Comparison of ENCODE assay signal across 8 mouse cellular contexts in genomic region chr7:45720413-45721233, GRCm38 (mm10). TPM values are rescaled to one million over a fixed set of nuclear protein-coding genes. Genes with fewer than 3 reads are reported as not detected.
DNase-seq lines count a peak whose midpoint lies in the region; ATAC-seq and TF ChIP-seq lines count a peak whose summit lies in the region.

Gene Fam83e, plus strand, starts transcription at chr7:45721212.

- H3K9me3 ChIP-seq in forebrain, embryonic 11.5 days (ENCODE audit: control insufficient read depth, low read length): no peaks in the 10 kb centered on the region
- H3K9me3 ChIP-seq in forebrain, embryonic 15.5 days: no peaks in the 10 kb centered on the region
- no peaks in the 10 kb centered on the region for H3K9me3 ChIP-seq in neural tube, embryonic 13.5 days
- H3K9me3 ChIP-seq in neural tube, embryonic 15.5 days (replicated peaks): no peaks in the 10 kb centered on the region
- no peaks in the 10 kb centered on the region for H3K9me3 ChIP-seq in intestine, postnatal 0 days (ENCODE audit: control insufficient read depth)
- H3K9me3 ChIP-seq in stomach, embryonic 14.5 days (ENCODE audit: control insufficient read depth, low read depth, low read length): no peaks in the 10 kb centered on the region

- DNase-seq in forebrain, embryonic 11.5 days (ENCODE audit: low spot score): peak; percentile 54
- DNase-seq in thymus, postnatal 0 days (ENCODE audit: low spot score): no peak

- peaks cover 18% of the 10 kb centered on the region for H3K4me1 ChIP-seq in forebrain, embryonic 11.5 days (replicated peaks; ENCODE audit: control insufficient read depth, insufficient read depth, low read length)
- peaks cover 38% of the 10 kb centered on the region for H3K4me1 ChIP-seq in forebrain, embryonic 15.5 days
- peaks cover 47% of the 10 kb centered on the region for H3K4me1 ChIP-seq in neural tube, embryonic 13.5 days (replicated peaks)
- peaks cover 35% of the 10 kb centered on the region for H3K4me1 ChIP-seq in neural tube, embryonic 15.5 days
- H3K4me1 ChIP-seq in intestine, postnatal 0 days (replicated peaks; ENCODE audit: control insufficient read depth, insufficient read depth, low read length): peaks cover 15% of the 10 kb centered on the region; the same call in 1 of the 2 replicates
- peaks cover 28% of the 10 kb centered on the region for H3K4me1 ChIP-seq in stomach, embryonic 14.5 days (ENCODE audit: control insufficient read depth, insufficient read depth, low read length)

- H3K27ac ChIP-seq in forebrain, embryonic 11.5 days (ENCODE audit: low read depth, low read length): no peak within 1 kb of the TSS
- H3K27ac ChIP-seq in forebrain, embryonic 15.5 days (replicated peaks): no peak within 1 kb of the TSS
- no peak within 1 kb of the TSS for H3K27ac ChIP-seq in neural tube, embryonic 13.5 days (replicated peaks)
- no peak within 1 kb of the TSS for H3K27ac ChIP-seq in neural tube, embryonic 15.5 days (replicated peaks)
- H3K27ac ChIP-seq in intestine, postnatal 0 days (ENCODE audit: low read depth, low read length): peak within 1 kb of the TSS; percentile 86
- H3K27ac ChIP-seq in stomach, embryonic 14.5 days (ENCODE audit: low read length): peak within 1 kb of the TSS; percentile 63; the same call in 1 of the 2 replicates

- ATAC-seq in forebrain, embryonic 11.5 days (replicated peaks; ENCODE audit: low FRiP score): no peak
- no peak for ATAC-seq in forebrain, embryonic 15.5 days (replicated peaks)
- no peak for ATAC-seq in neural tube, embryonic 13.5 days (ENCODE audit: low read depth)
- ATAC-seq in neural tube, embryonic 15.5 days (ENCODE audit: low FRiP score): no peak
- peak; percentile 70 for ATAC-seq in intestine, postnatal 0 days
- peak; percentile 74 for ATAC-seq in stomach, embryonic 14.5 days (ENCODE audit: insufficient number of reproducible peaks, insufficient read depth, low FRiP score, low read depth)
- ATAC-seq in megakaryocyte-erythroid progenitor cell, adult 5-6 weeks (replicated peaks; ENCODE audit: low FRiP score, low TSS enrichment, poor library complexity, severe bottlenecking): no peak

- H3K36me3 ChIP-seq in forebrain, embryonic 11.5 days (ENCODE audit: control insufficient read depth, insufficient read depth, low read length): peaks cover 24% of the 10 kb centered on the region
- peaks cover 44% of the 10 kb centered on the region for H3K36me3 ChIP-seq in forebrain, embryonic 15.5 days
- peaks cover 65% of the 10 kb centered on the region for H3K36me3 ChIP-seq in neural tube, embryonic 13.5 days
- peaks cover 55% of the 10 kb centered on the region for H3K36me3 ChIP-seq in neural tube, embryonic 15.5 days
- peaks cover 49% of the 10 kb centered on the region for H3K36me3 ChIP-seq in intestine, postnatal 0 days (ENCODE audit: control insufficient read depth, insufficient read depth)
- peaks cover 39% of the 10 kb centered on the region for H3K36me3 ChIP-seq in stomach, embryonic 14.5 days (ENCODE audit: control insufficient read depth, insufficient read depth, low read length)

- no peak within 1 kb of the TSS for H3K4me3 ChIP-seq in forebrain, embryonic 11.5 days (ENCODE audit: low read depth, low read length)
- no peak within 1 kb of the TSS for H3K4me3 ChIP-seq in forebrain, embryonic 15.5 days
- H3K4me3 ChIP-seq in neural tube, embryonic 13.5 days: no peak within 1 kb of the TSS
- H3K4me3 ChIP-seq in neural tube, embryonic 15.5 days (replicated peaks): no peak within 1 kb of the TSS
- peak within 1 kb of the TSS; percentile 33 for H3K4me3 ChIP-seq in intestine, postnatal 0 days (ENCODE audit: low read depth, low read length)
- peak within 1 kb of the TSS; percentile 8; the same call in 1 of the 2 replicates for H3K4me3 ChIP-seq in stomach, embryonic 14.5 days (ENCODE audit: low read depth, low read length)

- whole genome bisulfite sequencing in forebrain, embryonic 11.5 days: 81% methylated on average over 13 of the region's 14 CpGs
- 81% methylated on average over 14 of the region's 14 CpGs for WGBS in forebrain, embryonic 15.5 days
- 86% methylated on average over 14 of the region's 14 CpGs for WGBS in neural tube, embryonic 13.5 days
- 82% methylated on average over 14 of the region's 14 CpGs for WGBS in neural tube, embryonic 15.5 days
- 56% methylated on average over 14 of the region's 14 CpGs for WGBS in intestine, postnatal 0 days
- WGBS in stomach, embryonic 14.5 days: 76% methylated on average over 14 of the region's 14 CpGs

- no peak within 1 kb of the TSS for H3K9ac ChIP-seq in forebrain, embryonic 11.5 days (ENCODE audit: low read length)
- H3K9ac ChIP-seq in forebrain, embryonic 15.5 days (replicated peaks): no peak within 1 kb of the TSS
- H3K9ac ChIP-seq in neural tube, embryonic 13.5 days: peak within 1 kb of the TSS; percentile 96; the same call in 1 of the 2 replicates
- no peak within 1 kb of the TSS; the same call in 1 of the 2 replicates for H3K9ac ChIP-seq in neural tube, embryonic 15.5 days (replicated peaks)
- H3K9ac ChIP-seq in intestine, postnatal 0 days (ENCODE audit: low read depth, low read length): peak within 1 kb of the TSS; percentile 45
- no peak within 1 kb of the TSS for H3K9ac ChIP-seq in stomach, embryonic 14.5 days (replicated peaks; ENCODE audit: low read depth, low read length)

- no peaks in the 10 kb centered on the region for H3K27me3 ChIP-seq in forebrain, embryonic 11.5 days (ENCODE audit: control insufficient read depth, insufficient read depth, low read length)
- H3K27me3 ChIP-seq in forebrain, embryonic 15.5 days: no peaks in the 10 kb centered on the region
- no peaks in the 10 kb centered on the region for H3K27me3 ChIP-seq in neural tube, embryonic 13.5 days
- H3K27me3 ChIP-seq in neural tube, embryonic 15.5 days (replicated peaks): no peaks in the 10 kb centered on the region
- no peaks in the 10 kb centered on the region for H3K27me3 ChIP-seq in intestine, postnatal 0 days (replicated peaks; ENCODE audit: control insufficient read depth, insufficient read depth, low read length)
- no peaks in the 10 kb centered on the region for H3K27me3 ChIP-seq in stomach, embryonic 14.5 days (ENCODE audit: control insufficient read depth, insufficient read depth, low read length)

- no peak within 1 kb of the TSS for H3K4me2 ChIP-seq in forebrain, embryonic 11.5 days (ENCODE audit: low read depth, low read length, severe bottlenecking)
- no peak within 1 kb of the TSS for H3K4me2 ChIP-seq in forebrain, embryonic 15.5 days (replicated peaks)
- H3K4me2 ChIP-seq in neural tube, embryonic 13.5 days: no peak within 1 kb of the TSS
- H3K4me2 ChIP-seq in neural tube, embryonic 15.5 days: no peak within 1 kb of the TSS
- H3K4me2 ChIP-seq in intestine, postnatal 0 days (replicated peaks; ENCODE audit: low read depth): peak within 1 kb of the TSS; percentile 78
- peak within 1 kb of the TSS; percentile 18 for H3K4me2 ChIP-seq in stomach, embryonic 14.5 days (replicated peaks; ENCODE audit: low read depth, low read length)

- TF ChIP-seq CTCF in intestine, postnatal 0 days (IDR thresholded peaks at IDR 0.05; ENCODE audit: low read depth): peak; percentile 50

RNA-seq across cellular contexts. Expression of gene Fam83e, which starts in this region (rescaled TPM):
- 0.80 and 1.2 TPM in 2 replicates for polyA plus RNA-seq in forebrain, embryonic 11.5 days (2014; fragmentation: Nextera tagmentation; extraction: Ambion mirVana)
- polyA plus RNA-seq in forebrain, embryonic 15.5 days (2015; fragmentation: Nextera tagmentation; extraction: Ambion mirVana): 0.37 and 1.0 TPM in 2 replicates
- polyA plus RNA-seq in neural tube, embryonic 13.5 days (2015; fragmentation: Nextera tagmentation; extraction: Ambion mirVana): 0.39 and 0.55 TPM in 2 replicates
- polyA plus RNA-seq in neural tube, embryonic 15.5 days (2015; fragmentation: Nextera tagmentation; extraction: Ambion mirVana): 0.50 and 1.5 TPM in 2 replicates
- polyA plus RNA-seq in intestine, postnatal 0 days (2015; fragmentation: Nextera tagmentation; extraction: Ambion mirVana): 16.6 and 16.7 TPM in 2 replicates
- 3.1 and 4.1 TPM in 2 replicates for polyA plus RNA-seq in stomach, embryonic 14.5 days (2014; fragmentation: Nextera tagmentation; extraction: Ambion mirVana)
- total RNA-seq in megakaryocyte-erythroid progenitor cell, adult 5-6 weeks (2014; fragmentation: Nextera tagmentation): 1.1 and 2.1 TPM in 2 replicates
- total RNA-seq in megakaryocyte-erythroid progenitor cell, adult 5-6 weeks (2017): 0.61 and 2.9 TPM in 2 replicates
- polyA plus RNA-seq in thymus, postnatal 0 days (2015; fragmentation: Nextera tagmentation; extraction: Ambion mirVana): 0.50 and 0.66 TPM in 2 replicates

Comparison
In these comparisons a context has a peak if more than half of its experiments do, and no peak if none do; other contexts are left out.
1. H3K9ac ChIP-seq: peak in neural tube, embryonic 13.5 days (single experiment) and intestine, postnatal 0 days (single experiment); none in forebrain, embryonic 11.5 days (single experiment), forebrain, embryonic 15.5 days (single experiment), neural tube, embryonic 15.5 days (single experiment) and stomach, embryonic 14.5 days (single experiment).
2. ATAC-seq: peak in intestine, postnatal 0 days (single experiment) and stomach, embryonic 14.5 days (single experiment); none in forebrain, embryonic 11.5 days (single experiment), forebrain, embryonic 15.5 days (single experiment), neural tube, embryonic 13.5 days (single experiment), neural tube, embryonic 15.5 days (single experiment) and megakaryocyte-erythroid progenitor cell, adult 5-6 weeks (single experiment).
3. H3K27ac ChIP-seq: peak in intestine, postnatal 0 days (single experiment) and stomach, embryonic 14.5 days (single experiment); none in forebrain, embryonic 11.5 days (single experiment), forebrain, embryonic 15.5 days (single experiment), neural tube, embryonic 13.5 days (single experiment) and neural tube, embryonic 15.5 days (single experiment).
4. H3K4me2 ChIP-seq: peak in intestine, postnatal 0 days (single experiment) and stomach, embryonic 14.5 days (single experiment); none in forebrain, embryonic 11.5 days (single experiment), forebrain, embryonic 15.5 days (single experiment), neural tube, embryonic 13.5 days (single experiment) and neural tube, embryonic 15.5 days (single experiment).
5. H3K4me3 ChIP-seq: peak in intestine, postnatal 0 days (single experiment) and stomach, embryonic 14.5 days (single experiment); none in forebrain, embryonic 11.5 days (single experiment), forebrain, embryonic 15.5 days (single experiment), neural tube, embryonic 13.5 days (single experiment) and neural tube, embryonic 15.5 days (single experiment).